Mouse (Mus musculus) embryonic fibroblast, embryonic 13.5 days (primary cell): ENCODE measurements around the gene Slc2a1.

Source experiments
- CTCF ChIP-seq: IDR thresholded peaks from 2 replicates; pipeline ENCODE4 v1.5.1; 2011; ENCODE audit warnings: mild to moderate bottlenecking, control low read depth, low read length, moderate library complexity, borderline replicate concordance; ENCODE audit not compliant: insufficient read depth
- POLR2A ChIP-seq: IDR thresholded peaks from 2 replicates; pipeline ENCODE4 v1.6.1; 2011; ENCODE audit warnings: low read depth, mild to moderate bottlenecking, control low read depth, low read length, moderate library complexity

- no peak for TF ChIP-seq POLR2A
- peak; percentile 68; the same call in 1 of the 2 replicates for TF ChIP-seq CTCF
Measured at GRCm38 (mm10) chr4:119140126-119140525, 31.6 kb downstream of the Slc2a1 start.
